Mouse (Mus musculus) small intestine, adult 2 months (tissue): ENCODE data around the gene Fbxw7. TPM values are rescaled to one million over a fixed set of nuclear protein-coding genes. Genes with fewer than 3 reads are reported as not detected.

Source experiments
- H3K27ac ChIP-seq: fragments of 200-500 bp; 2 replicates; pipeline ENCODE4 v1.5.1; 2012; ENCODE audit warnings: low read depth, low read length, control low read depth, inconsistent platforms; ENCODE audit not compliant: insufficient read depth
- H3K27me3 ChIP-seq: fragments of 200-500 bp; 2 replicates; pipeline ENCODE4 v1.6.1; 2012; ENCODE audit warnings: mild to moderate bottlenecking, moderate library complexity, low read length, inconsistent platforms; ENCODE audit not compliant: control insufficient read depth, insufficient read depth
- H3K36me3 ChIP-seq: fragments of 200-500 bp; 2 replicates; pipeline ENCODE4 v1.6.1; 2012; ENCODE audit warnings: mild to moderate bottlenecking, low read length, control low read depth, inconsistent platforms; ENCODE audit not compliant: control insufficient read depth, insufficient read depth
- H3K4me1 ChIP-seq: fragments of 200-500 bp; 2 replicates; pipeline ENCODE4 v1.6.1; 2012; ENCODE audit warnings: low read length, inconsistent platforms, mixed read lengths; ENCODE audit not compliant: control insufficient read depth, insufficient read depth, insufficient read length
- H3K4me3 ChIP-seq: fragments of 200-500 bp; 2 replicates; pipeline ENCODE4 v1.5.1; 2012; ENCODE audit warnings: low read depth, mild to moderate bottlenecking, control low read depth, inconsistent platforms, low read length, moderate library complexity
- CTCF ChIP-seq: fragments of 200-500 bp; IDR thresholded peaks from 2 replicates; pipeline ENCODE4 v1.5.1; 2012; ENCODE audit warnings: low read depth, mild to moderate bottlenecking, control low read depth, inconsistent platforms, low read length, moderate library complexity, mixed read lengths; ENCODE audit not compliant: insufficient replicate concordance, insufficient read length; ENCODE audit errors: extremely low read depth
- POLR2A ChIP-seq: fragments of 200-500 bp; IDR thresholded peaks from 2 replicates; pipeline ENCODE4 v1.6.1; 2012; ENCODE audit warnings: low read depth, mild to moderate bottlenecking, control low read depth, inconsistent platforms, low read length, moderate library complexity
- WGBS: fragments of 180-500 bp; shearing (Covaris S2); methylation state at CpG from one replicate; pipeline ENCODE4 v1.1.7; 2018; 5-methylcytosine and 5-hydroxymethylcytosine counted together
- polyA plus RNA-seq: library from polyadenylated mRNA; depleted of rRNA; stranded (reverse); fragments of >200 nt; gene quantifications from 2 replicates; pipeline ENCODE4 v1.2.3, GENCODE M21; 2012

Fbxw7 gene
- polyA plus RNA-seq, 1 experiment = 1.3 TPM

GRCm38 (mm10) chr3:84921704-84922420 is 106.8 kb downstream of the Fbxw7 start:
- WGBS = 74% methylated on average over 6 of the region's 6 CpGs
- H3K4me1 ChIP-seq = 0 out of 2 replicates have a peak, but pooled peaks cover 3% of the 10 kb centered on the region
- no peak overlapping the region for H3K4me3 ChIP-seq
- no peak for TF ChIP-seq POLR2A
- TF ChIP-seq CTCF = no peak
- no peaks in the 10 kb centered on the region for H3K36me3 ChIP-seq
- H3K27me3 ChIP-seq = no peaks in the 10 kb centered on the region
- no peak overlapping the region for H3K27ac ChIP-seq

- H3K4me1 ChIP-seq = 0 out of 2 replicates have a peak, but pooled peaks cover 3% of the 10 kb centered on the region
- TF ChIP-seq CTCF (no peak), POLR2A (no peak)
- H3K27ac ChIP-seq = no peak overlapping the region
- H3K36me3 ChIP-seq = no peaks in the 10 kb centered on the region
- H3K27me3 ChIP-seq = no peaks in the 10 kb centered on the region
- 20% methylated on average over 1 of the region's 1 CpGs for WGBS
- no peak overlapping the region for H3K4me3 ChIP-seq
These were observed 108.2 kb downstream of the Fbxw7 start for GRCm38 (mm10) chr3:84923256-84923655.

GRCm38 (mm10) chr3:84923670-84924069 is 108.6 kb downstream of the Fbxw7 start:
- TF ChIP-seq CTCF (no peak), POLR2A (no peak)
- Histone ChIP-seq H3K4me3 (no peak overlapping the region), H3K27ac (no peak overlapping the region), H3K36me3 (no peaks in the 10 kb centered on the region), H3K4me1 (0 out of 2 replicates have a peak, but pooled peaks cover 3% of the 10 kb centered on the region), H3K27me3 (no peaks in the 10 kb centered on the region)
- 31% methylated on average over 1 of the region's 1 CpGs for WGBS

- Histone ChIP-seq H3K27ac (no peak overlapping the region), H3K4me3 (no peak overlapping the region), H3K4me1 (0 out of 2 replicates have a peak, but pooled peaks cover 3% of the 10 kb centered on the region), H3K27me3 (no peaks in the 10 kb centered on the region), H3K36me3 (no peaks in the 10 kb centered on the region)
- 74% methylated on average over 4 of the region's 4 CpGs for WGBS
- TF ChIP-seq CTCF (no peak), POLR2A (no peak)
These were observed 110.2 kb downstream of the Fbxw7 start for GRCm38 (mm10) chr3:84925229-84925628.

- Histone ChIP-seq H3K27me3 (no peaks in the 10 kb centered on the region), H3K4me3 (no peak overlapping the region), H3K4me1 (0 out of 2 replicates have a peak, but pooled peaks cover 3% of the 10 kb centered on the region), H3K36me3 (no peaks in the 10 kb centered on the region), H3K27ac (no peak overlapping the region)
- TF ChIP-seq CTCF = no peak
- TF ChIP-seq POLR2A = no peak
- WGBS = 80% methylated on average over 5 of the region's 5 CpGs
These were observed 111.1 kb downstream of the Fbxw7 start for GRCm38 (mm10) chr3:84926140-84926539.

- H3K27me3 ChIP-seq = no peaks in the 10 kb centered on the region
- H3K4me1 ChIP-seq = 0 out of 2 replicates have a peak, but pooled peaks cover 3% of the 10 kb centered on the region
- WGBS = 75% methylated on average over 8 of the region's 8 CpGs
- no peaks in the 10 kb centered on the region for H3K36me3 ChIP-seq
- no peak for TF ChIP-seq CTCF
- no peak for TF ChIP-seq POLR2A
- H3K27ac ChIP-seq = no peak overlapping the region
- H3K4me3 ChIP-seq = no peak overlapping the region
These were observed 112.2 kb downstream of the Fbxw7 start for GRCm38 (mm10) chr3:84927168-84927794.

- 95% methylated on average over 2 of the region's 2 CpGs for WGBS
- Histone ChIP-seq H3K4me1 (0 out of 2 replicates have a peak, but pooled peaks cover 3% of the 10 kb centered on the region), H3K27me3 (no peaks in the 10 kb centered on the region), H3K27ac (no peak overlapping the region), H3K36me3 (no peaks in the 10 kb centered on the region), H3K4me3 (no peak overlapping the region)
- no peak for TF ChIP-seq POLR2A
- no peak for TF ChIP-seq CTCF
These were observed 112.8 kb downstream of the Fbxw7 start for GRCm38 (mm10) chr3:84927901-84928300.
